Mouse (Mus musculus): ENCODE data around the gene Cacng5. TPM values are rescaled to one million over a fixed set of nuclear protein-coding genes. Genes with fewer than 3 reads are reported as not detected.

Cacng5 gene
- total RNA-seq, 2 experiments from 2014 or later: not detected

DNA sequence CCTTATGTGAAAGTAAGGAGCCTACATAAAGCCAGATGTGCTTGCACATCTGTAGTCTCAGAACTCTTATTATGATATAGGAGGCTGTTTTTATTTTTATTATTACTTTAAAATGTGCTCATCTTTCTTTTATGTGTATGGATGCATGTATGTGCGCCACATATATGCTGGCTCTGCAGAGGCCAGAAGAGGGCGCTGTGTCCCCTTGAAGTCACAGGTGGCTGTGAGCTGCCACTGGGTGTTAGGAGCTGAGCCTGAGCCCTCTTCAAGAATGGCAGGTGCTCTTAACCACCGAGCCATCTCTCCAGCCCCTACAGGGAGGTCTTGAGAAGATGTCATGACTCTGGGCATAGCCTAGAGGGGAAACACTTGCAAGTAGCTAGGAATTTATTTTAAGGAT, 23.5 kb downstream of the Cacng5 start:
- ATAC-seq (replicated peaks; ENCODE audit: poor library complexity, severe bottlenecking): no peak

DNA sequence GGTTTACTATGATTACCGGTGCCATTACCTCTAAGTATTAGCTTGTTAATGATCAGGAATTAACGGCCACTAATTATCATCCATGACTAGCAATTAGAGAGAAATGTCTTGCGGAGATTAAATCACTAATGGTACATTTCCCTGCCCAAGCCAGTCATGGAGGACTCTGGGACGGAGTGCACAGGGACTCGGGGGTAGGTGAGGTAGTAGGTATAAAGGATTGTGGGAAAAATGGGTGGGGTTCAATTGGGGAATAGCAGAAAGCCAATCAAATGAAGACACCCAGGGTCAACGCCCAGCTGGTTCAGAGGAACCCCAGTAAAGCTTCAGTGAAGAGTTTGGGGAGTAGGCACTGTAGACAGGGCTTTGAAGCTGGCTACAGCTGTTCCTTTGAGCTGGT, 27.5 kb downstream of the Cacng5 start:
- no peak for ATAC-seq (replicated peaks; ENCODE audit: poor library complexity, severe bottlenecking)

DNA sequence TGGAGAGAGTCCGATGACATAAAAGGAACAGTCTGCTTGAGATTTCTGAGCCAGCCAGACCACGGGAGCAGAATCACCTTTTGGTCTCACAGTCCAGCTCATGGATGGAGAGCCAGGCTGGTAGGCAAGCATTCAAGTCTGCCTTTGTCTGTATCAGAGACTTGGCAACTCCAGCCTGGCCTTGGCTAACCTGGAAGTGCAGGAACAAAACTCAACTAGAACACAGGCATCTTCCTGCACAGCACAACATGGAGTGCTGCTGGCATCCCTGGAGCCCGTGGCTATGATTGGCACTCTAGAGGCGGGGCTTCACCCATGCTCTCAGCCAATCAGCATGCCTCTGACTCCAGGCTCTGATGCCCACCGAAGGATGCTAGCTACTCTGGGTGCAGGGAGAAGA, 38.0 kb downstream of the Cacng5 start:
- no peak for ATAC-seq (replicated peaks; ENCODE audit: poor library complexity, severe bottlenecking)

DNA sequence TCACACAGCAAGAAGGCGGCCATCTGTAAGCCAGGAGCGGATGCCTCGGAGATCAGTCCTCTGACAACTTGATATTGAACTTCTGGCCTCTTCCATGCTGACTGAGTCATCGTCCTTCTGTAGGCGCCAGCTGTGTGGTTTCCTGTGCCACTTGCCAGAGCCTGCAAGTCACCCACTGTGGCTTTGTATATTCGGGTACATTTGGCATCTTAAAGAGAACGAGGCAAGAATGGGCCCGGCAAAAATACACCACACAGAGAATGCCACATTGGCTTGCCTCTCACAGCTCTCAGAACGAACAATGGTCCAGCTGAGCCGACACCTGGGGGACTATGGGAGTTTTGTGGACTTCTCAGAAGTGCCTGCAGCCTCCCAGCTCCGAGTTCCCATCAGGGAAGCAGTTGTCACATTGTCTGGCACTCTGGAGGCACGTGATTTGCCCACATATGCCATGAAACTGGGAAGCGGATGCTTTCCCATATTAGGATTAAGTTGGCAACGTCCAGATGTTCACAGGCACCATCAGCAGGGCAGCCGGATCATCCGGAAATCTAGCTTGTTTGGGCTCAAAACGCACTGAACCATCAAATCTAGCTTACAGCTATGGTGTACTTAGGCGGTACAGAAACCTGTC, 38.9 kb downstream of the Cacng5 start:
- ATAC-seq (replicated peaks; ENCODE audit: poor library complexity, severe bottlenecking): peak; percentile 35

DNA sequence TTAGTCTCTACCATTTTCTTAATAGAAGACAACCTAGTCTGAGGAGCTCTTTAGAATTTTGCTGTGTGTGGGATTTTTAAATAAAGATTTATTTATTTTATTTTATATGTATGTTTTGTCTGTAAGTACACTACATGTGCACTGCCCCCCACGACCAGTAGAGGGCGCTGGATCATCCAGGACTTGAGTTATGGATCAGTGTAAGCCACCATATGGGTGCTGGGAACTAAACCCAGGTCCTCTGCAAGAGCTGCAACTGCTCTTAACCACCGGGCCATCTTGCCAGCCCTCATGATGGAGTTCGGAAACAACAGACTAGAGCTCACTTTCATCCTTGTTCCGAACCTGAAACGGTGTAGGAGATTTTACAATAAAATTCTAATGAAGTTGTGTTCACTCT, 42.1 kb downstream of the Cacng5 start:
- no peak for ATAC-seq (replicated peaks; ENCODE audit: poor library complexity, severe bottlenecking)

DNA sequence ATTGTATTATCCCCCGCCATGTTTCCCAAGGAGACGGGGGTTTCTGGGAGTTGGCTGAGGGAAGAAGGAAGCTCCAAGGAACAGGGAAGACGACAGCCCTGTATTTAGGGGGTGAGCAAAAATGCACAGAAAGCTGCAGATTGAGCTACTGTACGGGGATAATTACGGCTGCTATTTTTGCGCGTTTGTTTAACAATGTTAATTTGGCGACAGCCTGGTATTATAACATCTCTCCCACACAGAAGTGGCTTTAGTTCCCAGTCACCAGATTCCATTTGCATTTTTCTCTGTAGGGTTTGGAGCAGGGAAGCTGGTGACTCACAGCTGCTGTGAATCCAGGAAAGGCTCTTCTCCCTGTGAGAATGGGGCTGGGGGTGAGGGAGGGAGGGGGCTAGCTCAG, 47.3 kb downstream of the Cacng5 start:
- ATAC-seq (replicated peaks; ENCODE audit: poor library complexity, severe bottlenecking): no peak

DNA sequence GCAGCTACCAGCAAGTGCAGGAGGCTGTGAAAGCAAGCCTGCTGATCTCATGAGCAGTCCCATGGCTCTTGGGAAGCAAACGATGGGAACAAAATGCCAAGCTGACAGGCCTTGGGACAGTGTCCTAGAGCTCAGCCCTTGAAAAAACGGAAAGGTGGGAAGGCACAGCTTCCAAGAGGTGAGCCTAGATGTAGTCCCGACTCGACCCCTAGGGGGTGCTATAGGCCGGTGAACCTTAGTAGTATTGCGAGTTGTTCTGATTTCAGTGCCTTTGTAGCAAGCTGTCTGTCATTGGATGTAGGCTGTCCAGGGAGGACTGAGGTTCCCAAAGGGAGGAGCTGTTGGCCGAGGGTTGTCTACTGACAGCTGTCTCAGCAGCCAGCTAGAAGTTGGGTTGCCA, 49.7 kb downstream of the Cacng5 start:
- peak; percentile 67 for ATAC-seq (replicated peaks; ENCODE audit: poor library complexity, severe bottlenecking)

DNA sequence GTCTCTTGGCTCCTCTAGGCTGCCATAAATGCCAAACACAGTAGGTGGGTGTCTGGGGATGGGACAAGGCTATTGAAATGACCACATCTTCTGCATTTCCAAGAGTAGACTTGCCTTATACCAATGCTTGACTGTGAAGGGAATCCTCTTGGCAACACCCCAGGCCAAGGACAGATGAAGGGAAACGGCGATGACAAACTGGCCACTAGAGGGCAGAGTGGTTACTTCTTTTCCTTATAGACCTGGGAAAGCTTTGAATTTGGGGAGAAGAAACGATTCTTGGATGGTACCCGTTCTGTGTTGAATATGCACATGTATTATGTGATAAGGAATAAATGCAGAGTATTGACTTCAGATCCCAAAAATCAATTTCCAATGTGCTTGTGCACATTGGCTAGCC, 50.8 kb downstream of the Cacng5 start:
- ATAC-seq (replicated peaks; ENCODE audit: poor library complexity, severe bottlenecking): no peak

DNA sequence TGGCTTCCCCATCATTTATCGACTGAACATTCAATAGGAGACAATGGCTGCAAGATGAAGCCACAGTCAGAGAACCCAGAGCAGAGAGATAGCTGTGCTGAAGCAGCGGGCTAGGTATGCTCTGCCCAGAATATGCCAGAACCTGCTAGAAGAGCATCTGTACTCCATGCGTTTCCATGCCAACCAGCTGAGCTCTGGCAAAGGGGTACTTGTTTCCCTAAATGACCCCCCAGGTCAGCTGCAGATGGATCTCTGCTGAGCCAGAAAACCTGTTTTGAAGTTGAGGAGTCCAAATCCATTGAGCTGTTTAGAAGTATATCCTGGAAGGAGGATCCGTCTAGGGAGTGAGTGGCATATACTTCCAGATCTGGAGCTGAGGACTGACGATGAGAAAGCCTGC, 53.1 kb downstream of the Cacng5 start:
- no peak for ATAC-seq (replicated peaks; ENCODE audit: poor library complexity, severe bottlenecking)

DNA sequence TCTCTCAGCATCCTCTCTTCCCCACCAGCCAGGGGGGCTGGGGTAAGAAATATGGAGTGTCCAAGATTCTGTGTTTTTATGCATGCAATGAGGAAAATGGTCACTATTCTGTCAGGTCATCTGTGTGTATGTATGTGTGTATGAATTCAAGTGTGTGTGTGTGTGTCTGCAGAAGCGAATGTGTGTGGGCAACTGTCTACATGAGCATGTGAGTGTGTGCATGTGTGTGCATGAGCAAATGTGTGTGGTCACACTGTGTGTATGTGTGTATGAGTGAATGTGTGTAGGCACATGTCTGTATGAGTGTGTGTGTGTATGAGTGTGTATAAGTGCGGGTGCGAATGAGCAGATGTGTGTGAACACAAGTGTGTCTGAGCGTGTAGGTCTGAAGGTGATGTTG, 55.0 kb downstream of the Cacng5 start:
- no peak for ATAC-seq (replicated peaks; ENCODE audit: poor library complexity, severe bottlenecking)

DNA sequence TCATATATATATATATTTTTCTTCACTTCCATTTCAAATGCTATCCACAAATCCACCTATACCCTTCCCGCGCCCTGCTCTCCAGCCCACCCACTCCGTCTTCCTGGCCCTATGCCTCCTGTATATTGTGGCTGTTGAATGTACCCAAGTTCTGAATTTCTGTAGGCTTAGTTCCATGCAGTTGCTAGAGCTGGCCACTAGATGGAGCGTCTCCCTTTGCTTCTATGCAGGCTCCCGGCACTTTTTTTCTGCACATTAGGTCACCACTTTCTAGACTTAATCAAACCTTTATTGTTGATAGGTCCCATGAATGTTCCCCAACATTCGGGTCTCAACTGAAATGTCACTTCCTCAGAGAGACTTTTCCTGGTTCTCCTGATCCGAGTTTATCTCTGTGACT, 55.6 kb downstream of the Cacng5 start:
- peak; percentile 59; the same call in 1 of the 2 replicates for ATAC-seq (replicated peaks; ENCODE audit: poor library complexity, severe bottlenecking)

DNA sequence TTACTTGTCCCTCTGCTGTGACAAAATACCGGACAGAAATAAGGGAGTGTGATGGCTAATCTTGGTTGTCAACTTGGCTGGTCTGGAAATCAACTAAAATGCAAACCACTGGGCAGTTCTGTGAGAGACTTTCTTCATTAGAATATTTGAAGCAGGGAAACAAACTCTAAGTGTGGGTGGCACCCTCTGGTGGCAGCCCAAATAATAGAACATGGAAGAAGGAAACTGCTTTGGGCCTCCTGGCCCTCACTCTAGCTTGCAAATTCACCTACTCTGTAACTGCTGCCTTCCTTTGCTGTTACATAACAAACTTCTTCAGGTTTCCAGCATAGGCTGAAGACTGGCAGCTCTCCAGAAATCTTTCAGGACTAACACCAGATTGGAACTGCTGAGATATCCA, 61.8 kb downstream of the Cacng5 start:
- ATAC-seq (replicated peaks; ENCODE audit: poor library complexity, severe bottlenecking): no peak; the same call in 1 of the 2 replicates

DNA sequence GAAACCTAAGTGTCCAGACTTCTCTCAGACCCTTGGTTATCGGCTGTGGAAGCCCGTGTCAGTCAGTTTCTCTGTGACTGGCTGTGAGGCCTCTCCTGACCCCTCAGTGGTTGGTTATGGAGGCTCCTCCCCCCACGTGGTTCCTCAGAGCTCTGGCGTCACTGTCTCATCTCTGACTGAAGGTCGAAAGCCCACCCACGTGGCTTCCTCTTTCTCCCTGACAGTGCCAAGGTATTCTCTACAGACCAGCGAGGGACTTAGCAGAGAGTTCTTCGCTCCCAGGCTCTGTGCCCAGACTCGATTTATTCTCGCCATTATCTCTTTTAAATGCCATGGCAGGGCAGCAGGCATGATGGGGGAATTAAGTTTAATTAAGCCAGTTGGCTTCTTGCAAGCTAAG, 65.2 kb downstream of the Cacng5 start:
- peak; percentile 73 for ATAC-seq (replicated peaks; ENCODE audit: poor library complexity, severe bottlenecking)

DNA sequence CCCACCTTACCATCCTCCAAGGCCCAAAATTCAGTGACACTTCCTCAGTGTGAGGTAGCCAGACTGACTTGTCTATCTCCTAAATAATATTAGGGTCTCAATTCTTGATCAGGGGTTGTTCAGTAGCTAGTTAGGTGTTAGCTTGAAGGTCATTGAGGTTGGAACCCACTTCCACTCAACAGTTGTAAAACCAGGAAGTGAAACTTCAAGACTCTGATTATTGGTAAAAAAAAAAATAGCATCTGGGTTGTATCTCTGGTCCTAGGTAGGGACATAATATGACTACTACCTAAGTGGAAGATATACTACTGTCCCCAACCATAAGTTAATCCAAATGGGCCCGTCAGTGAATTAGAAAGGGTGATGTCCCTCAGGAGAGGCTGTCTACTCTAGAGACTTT, 70.7 kb downstream of the Cacng5 start:
- no peak; the same call in 1 of the 2 replicates for ATAC-seq (replicated peaks; ENCODE audit: poor library complexity, severe bottlenecking)

DNA sequence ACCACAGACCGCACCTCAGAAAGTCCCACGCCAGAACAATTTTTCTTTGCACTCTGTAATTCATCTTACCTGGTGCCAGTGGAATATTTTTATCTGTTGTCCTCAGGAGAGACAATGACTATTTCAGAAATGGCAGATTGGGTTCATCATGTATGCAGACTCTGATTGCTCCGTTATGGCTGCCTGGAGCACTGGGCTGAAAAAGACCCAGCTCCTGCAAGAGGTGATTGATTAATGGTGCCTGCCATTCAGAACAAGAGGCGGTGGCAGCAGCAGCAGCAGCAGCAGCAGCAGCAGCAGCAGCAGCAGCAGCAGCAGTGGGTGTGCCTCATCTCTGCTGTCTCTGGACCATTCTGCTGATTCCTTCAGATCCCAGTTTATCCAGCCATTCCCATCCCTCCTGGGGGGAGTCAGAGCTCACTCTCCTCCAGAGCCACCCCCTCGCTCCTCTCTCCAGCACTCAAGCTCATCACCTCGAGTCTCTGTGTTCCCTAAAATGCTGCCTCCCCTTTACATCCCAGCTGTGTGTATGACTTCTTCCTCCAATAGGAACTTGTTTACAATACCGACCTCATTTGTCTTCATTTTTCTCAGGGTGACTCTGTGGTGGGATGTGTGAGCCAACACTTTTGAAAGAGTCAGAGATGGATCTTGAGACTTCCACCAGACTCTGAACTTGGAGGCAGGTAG, 81.4 kb downstream of the Cacng5 start:
- no peak for ATAC-seq (replicated peaks; ENCODE audit: poor library complexity, severe bottlenecking)

Other genes starting within 250 kb of the Cacng5 start
- gene Cacng1, start 198.5 kb downstream of the Cacng5 start, total RNA-seq (2014; fragmentation: Nextera tagmentation): not detected in 2 replicates
- not detected in 2 replicates for gene Cacng1, start 198.5 kb downstream of the Cacng5 start, total RNA-seq (2017)
- gene Cacng4, start 120.5 kb downstream of the Cacng5 start, total RNA-seq (2014; fragmentation: Nextera tagmentation): not detected in 2 replicates
- not detected in 2 replicates for gene Cacng4, start 120.5 kb downstream of the Cacng5 start, total RNA-seq (2017)